Mouse (Mus musculus) thymus, postnatal 36 days (tissue): ENCODE results near the gene Pcnt.

Experiments used
- DNase-seq, 2 experiments: peaks; one replicate each; pipeline ENCODE4 v3.0.0; 2022; ENCODE audit warnings: mixed read lengths in 2 of 2

The Pcnt gene

GRCm38 (mm10) chr10:76392596-76392995, 50.0 kb downstream of the Pcnt start:
- DNase-seq: no peak

- DNase-seq: peak; percentile 20 to 27
Observed at GRCm38 (mm10) chr10:76391786-76392185, 50.8 kb downstream of the Pcnt start.

- DNase-seq: no peak
Observed at GRCm38 (mm10) chr10:76391166-76391565, 51.4 kb downstream of the Pcnt start.

- DNase-seq: no peak
Observed at GRCm38 (mm10) chr10:76374981-76375380, 67.6 kb downstream of the Pcnt start.

- no peak for DNase-seq
Observed at GRCm38 (mm10) chr10:76371736-76372135, 70.8 kb downstream of the Pcnt start.

- DNase-seq: no peak
Observed at GRCm38 (mm10) chr10:76368766-76369165, 73.8 kb downstream of the Pcnt start.

GRCm38 (mm10) chr10:76363233-76363632, 79.4 kb downstream of the Pcnt start:
- DNase-seq: no peak

- DNase-seq: no peak
Observed at GRCm38 (mm10) chr10:76358468-76358867, 84.1 kb downstream of the Pcnt start.

GRCm38 (mm10) chr10:76357286-76357875, 85.2 kb downstream of the Pcnt start:
- no peak for DNase-seq

- peak; percentile 57 to 68 for DNase-seq
Observed at GRCm38 (mm10) chr10:76354974-76355373, 87.6 kb downstream of the Pcnt start.

GRCm38 (mm10) chr10:76353986-76354385, 88.6 kb downstream of the Pcnt start:
- DNase-seq: no peak

- no peak for DNase-seq
Observed at GRCm38 (mm10) chr10:76351953-76352352, 90.6 kb downstream of the Pcnt start.

- DNase-seq: peak; percentile 63 to 68
Observed at GRCm38 (mm10) chr10:76346589-76346988, 96.0 kb downstream of the Pcnt start.

- DNase-seq: no peak
Observed at GRCm38 (mm10) chr10:76346043-76346491, 96.5 kb downstream of the Pcnt start.

- DNase-seq: no peak
Observed at GRCm38 (mm10) chr10:76345540-76345902, 97.1 kb downstream of the Pcnt start.

GRCm38 (mm10) chr10:76344711-76345539, 97.7 kb downstream of the Pcnt start, which contains the start of gene Dip2a:
Gene Dip2a, minus strand, starts transcription at chr10:76345291.
- DNase-seq: peak; percentile 95 to 96

- no peak for DNase-seq
Observed at GRCm38 (mm10) chr10:76334350-76334749, 108.2 kb downstream of the Pcnt start.

GRCm38 (mm10) chr10:76332040-76332439, 110.5 kb downstream of the Pcnt start:
- DNase-seq: no peak

GRCm38 (mm10) chr10:76329093-76329492, 113.5 kb downstream of the Pcnt start:
- no peak for DNase-seq

GRCm38 (mm10) chr10:76328574-76328973, 114.0 kb downstream of the Pcnt start:
- no peak for DNase-seq

- peak; percentile 42 to 48 for DNase-seq
Observed at GRCm38 (mm10) chr10:76326304-76327006, 116.1 kb downstream of the Pcnt start.

GRCm38 (mm10) chr10:76317623-76318022, 125.0 kb downstream of the Pcnt start:
- DNase-seq: no peak

- DNase-seq: no peak
Observed at GRCm38 (mm10) chr10:76316194-76316593, 126.4 kb downstream of the Pcnt start.

- no peak for DNase-seq
Observed at GRCm38 (mm10) chr10:76306738-76307137, 135.8 kb downstream of the Pcnt start.
